Mouse (Mus musculus) spleen, adult 18-20 months (tissue): ENCODE measurements around the gene Cnbd2.

ENCODE experiments used
- DNase-seq, 2 experiments: peaks; one replicate each; pipeline ENCODE4 v3.0.0; 2022; ENCODE audit warnings: mixed read lengths in 2 of 2

The Cnbd2 gene

DNA sequence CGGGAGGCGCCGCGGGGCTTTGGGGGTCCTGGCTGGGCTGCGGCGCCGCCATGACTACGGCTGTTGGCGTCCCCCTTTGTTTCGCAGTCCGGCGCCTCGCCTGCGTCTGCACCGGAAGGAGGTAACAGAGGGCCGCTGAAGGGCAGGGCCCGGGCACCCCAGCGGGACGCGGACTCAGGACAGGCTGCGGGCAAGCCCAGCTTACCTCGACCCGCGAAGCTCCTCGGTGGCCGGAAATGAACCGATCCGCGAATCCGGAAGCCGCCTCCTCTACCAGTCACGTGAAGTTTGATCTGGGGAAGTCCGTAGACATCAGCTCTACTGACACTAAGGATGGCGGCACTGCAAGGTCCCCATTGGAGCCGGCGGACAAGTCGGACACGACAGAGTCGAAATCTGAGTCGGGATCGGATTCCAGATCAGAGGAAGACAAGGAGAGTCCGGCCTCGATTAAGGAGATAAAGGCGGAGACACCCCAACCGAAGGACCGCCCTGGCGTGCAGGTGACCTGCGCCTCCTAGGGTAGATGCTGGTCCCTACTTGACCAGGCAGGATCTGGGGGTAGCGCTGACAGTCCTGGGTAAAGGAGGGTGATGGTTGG, at the start of gene Cnbd2, which contains the start of gene Scand1:
Gene Cnbd2 (plus strand): TSS at position 3 of the 601 bp plus-strand sequence.
Gene Scand1 (minus strand): TSS at position 408 of the 601 bp plus-strand sequence.
- peak; percentile 78 to 79 for DNase-seq

DNA sequence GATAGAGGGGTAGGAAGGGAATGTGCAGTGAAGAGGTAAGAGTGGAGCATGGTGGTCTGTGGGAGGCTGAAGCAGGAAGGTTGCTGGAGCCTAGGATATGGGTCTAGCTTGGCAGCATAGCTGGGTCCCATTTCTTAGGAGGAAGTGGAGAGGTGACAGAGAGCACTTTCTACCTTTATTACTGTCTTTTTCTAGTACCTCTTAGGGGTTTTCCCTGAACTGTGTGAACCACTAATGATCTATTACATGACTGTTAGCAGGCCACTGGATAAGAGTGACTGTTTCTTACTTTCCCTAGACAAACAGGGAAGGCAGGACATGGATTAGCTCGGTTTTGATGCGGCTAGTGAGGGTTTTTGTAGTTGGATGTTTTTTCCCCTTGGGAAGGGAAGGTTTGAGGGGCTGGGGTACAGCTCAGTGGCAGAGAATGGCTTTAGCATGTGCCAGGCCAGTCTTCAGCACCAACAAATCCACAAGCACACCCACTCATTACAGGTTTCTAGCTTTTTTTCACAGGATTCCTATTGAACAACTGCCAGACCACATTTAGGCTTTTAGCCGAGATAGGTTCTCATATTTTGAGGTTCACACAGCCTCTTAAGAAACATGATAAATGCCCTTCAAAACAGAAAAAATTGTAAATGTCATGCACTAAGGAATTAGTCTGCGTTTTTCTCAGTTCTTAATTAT, 48.8 kb upstream of the Cnbd2 start:
- no peak for DNase-seq

DNA sequence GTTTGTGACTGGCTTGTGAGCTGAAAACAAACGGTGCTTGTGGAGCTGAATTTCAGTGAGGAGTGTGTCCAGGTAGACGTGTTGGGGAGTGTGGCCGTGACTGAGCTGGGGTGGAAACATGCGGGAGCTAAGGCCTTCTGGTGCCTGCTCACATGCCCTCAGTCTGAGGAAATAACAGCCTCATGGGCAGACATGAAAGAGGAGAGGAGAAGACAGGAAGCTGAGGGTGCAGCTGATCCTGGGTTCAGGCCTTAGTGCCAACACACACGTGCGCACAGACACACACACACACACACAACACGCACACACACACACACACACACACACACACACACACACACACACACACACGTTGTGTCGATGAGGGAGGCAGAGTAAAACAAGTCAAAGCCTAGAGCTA, 44.5 kb upstream of the Cnbd2 start:
- DNase-seq = no peak

GRCm38 (mm10) chr2:156272553-156272952, 39.5 kb upstream of the Cnbd2 start:
- DNase-seq = no peak

- peak; percentile 64 to 76 for DNase-seq
These were observed 33.7 kb upstream of the Cnbd2 start for GRCm38 (mm10) chr2:156278226-156279017.

DNA sequence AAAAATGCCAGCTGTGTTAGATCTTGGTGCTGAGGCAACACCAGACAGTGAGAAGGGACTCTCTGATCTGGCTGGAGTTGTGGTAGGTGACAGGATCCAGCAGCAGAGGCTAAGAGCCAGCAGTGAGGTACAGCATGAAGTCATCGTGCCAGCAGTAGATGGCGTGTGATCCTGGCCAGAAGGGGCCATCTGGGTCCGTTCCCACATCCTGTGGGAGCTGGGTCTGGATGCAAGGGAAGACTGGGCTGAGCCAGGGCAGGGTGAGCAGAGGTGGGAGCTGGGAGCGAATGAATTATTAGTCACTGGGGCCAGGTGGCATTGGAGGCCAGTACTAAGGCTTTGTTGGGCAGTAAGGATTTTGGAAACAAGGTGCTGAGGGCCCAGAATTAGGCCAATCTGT, 30.9 kb upstream of the Cnbd2 start:
- no peak for DNase-seq

DNA sequence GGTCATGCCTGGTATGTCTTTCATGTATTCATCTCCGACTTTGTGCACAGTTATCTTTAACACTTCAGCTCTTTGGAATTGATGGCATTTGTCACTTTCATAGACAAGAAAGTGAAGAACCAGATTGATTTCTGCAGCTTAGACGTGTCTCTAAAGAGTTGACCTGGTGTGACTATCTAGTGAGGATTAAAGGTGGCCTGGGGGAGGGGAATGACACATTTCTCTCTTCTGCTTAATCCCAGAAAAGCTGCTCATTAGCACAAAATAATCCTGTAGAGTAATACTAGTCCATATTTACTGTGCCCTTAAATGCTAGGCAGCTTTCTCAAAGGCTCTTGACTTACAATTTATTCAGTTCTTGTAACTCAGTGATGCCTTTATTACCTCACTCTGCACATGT, 26.9 kb upstream of the Cnbd2 start:
- DNase-seq = no peak

GRCm38 (mm10) chr2:156286733-156287132, 25.4 kb upstream of the Cnbd2 start:
- no peak for DNase-seq

- DNase-seq = no peak
These were observed 23.9 kb upstream of the Cnbd2 start for GRCm38 (mm10) chr2:156288222-156288621.

- DNase-seq = no peak
These were observed 22.4 kb upstream of the Cnbd2 start for GRCm38 (mm10) chr2:156289552-156290160.

- DNase-seq = no peak
These were observed 20.1 kb upstream of the Cnbd2 start for GRCm38 (mm10) chr2:156291998-156292397.

GRCm38 (mm10) chr2:156295601-156296063, 16.5 kb upstream of the Cnbd2 start:
- peak in 1 of 2 experiments; percentile 33 for DNase-seq

DNA sequence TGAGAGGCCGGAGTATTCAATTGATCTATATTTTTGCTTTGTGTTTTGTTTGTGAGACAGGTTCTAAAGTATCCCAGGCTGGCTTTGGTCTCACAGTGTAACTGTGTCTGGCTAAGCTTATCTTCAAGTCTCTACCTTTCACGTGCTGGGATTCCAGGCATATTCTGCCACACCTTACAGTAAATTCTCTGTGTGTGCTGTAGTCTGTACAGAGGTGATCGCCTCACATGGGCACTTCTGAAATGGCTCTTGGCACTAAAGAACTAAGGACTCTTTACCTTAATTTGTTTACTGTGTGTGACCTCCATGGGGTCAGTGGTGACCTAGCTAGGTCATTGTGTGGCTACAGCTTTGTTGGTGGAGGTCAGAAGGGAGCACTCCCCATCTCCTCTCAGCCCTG, 15.9 kb upstream of the Cnbd2 start:
- no peak for DNase-seq

DNA sequence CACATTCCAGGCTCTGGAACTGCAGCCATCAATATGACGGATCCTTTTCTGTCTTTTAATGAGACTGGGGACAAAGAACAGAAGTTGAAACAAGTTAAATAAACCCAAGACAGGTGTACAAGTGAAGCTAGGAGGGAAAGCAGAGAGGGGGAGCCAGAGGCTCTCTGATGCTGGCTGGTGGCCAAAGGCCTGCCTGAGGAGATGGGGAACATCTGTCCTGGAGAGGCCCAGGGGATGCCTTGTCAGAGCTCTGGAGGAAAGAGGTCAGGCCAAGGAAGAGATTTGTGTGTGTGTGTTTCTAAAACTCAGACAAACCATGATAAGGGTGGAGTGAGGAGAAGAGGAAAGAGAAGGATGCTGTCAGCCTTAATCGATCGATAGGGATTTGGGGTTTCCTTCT, 14.4 kb upstream of the Cnbd2 start:
- no peak for DNase-seq

DNA sequence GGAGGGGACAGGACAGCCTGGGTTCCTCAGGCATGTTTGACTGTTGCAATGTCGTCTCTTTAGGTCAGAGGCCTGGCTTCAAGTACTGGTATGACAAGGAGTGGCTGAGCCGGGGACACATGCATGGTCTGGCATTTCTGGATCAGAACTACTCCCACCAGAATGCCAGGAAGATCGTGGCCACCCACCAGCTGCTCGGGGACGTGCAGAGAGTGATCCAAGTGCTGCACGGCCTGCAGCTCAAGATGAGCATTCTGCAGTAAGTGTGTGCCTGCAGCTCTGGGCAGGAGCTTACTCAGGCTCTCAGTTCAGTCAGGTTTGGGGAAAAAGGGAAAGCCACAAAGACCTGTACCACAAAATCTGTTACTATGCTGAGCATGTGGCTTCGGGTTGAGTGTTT, 13.6 kb upstream of the Cnbd2 start:
- no peak for DNase-seq

- DNase-seq = no peak
These were observed 10.0 kb upstream of the Cnbd2 start for GRCm38 (mm10) chr2:156302063-156302462.

GRCm38 (mm10) chr2:156304351-156304750, 7.7 kb upstream of the Cnbd2 start:
- no peak for DNase-seq

GRCm38 (mm10) chr2:156305818-156306217, 6.3 kb upstream of the Cnbd2 start:
- no peak for DNase-seq

- DNase-seq = peak; percentile 22 to 41
These were observed 4.8 kb upstream of the Cnbd2 start for GRCm38 (mm10) chr2:156307261-156307660.

DNA sequence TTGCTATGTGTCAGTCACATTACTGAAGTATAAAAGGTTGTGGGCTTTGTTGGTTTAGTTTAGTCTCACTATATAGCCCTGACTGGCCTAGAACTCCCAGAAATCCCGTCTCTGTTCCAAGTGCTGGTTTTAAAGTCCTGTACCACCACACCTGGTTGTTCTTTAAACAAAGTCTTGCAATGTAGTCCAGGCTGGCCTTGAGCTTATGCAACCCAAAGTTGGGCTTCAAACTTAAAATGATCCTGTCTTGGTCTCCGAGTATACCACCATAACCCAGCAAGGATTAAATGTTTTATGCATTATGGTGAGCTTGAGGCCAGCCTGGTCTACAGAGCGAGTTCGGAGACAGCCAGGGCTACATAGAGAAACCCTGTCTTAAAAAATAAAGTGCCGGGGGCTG, 2.2 kb upstream of the Cnbd2 start:
- no peak for DNase-seq

DNA sequence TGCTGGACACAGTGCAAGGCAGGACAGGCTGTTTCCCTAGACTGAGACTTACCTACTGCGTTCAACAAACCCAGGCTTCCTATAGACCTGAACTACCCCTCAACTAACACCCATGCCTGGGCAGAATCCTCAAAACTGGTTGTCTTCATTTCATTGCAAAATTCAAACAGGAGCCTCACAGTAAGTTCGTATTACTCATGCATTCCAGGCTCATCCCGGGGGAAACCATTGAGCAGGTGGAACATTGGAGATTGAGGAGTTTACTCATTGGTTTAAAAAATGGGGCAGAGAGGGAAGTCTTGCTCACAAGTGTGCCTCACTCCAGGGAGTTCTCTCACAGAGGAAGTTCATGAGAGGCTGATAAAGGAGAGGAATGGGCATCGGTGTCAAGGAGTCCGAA, 1.6 kb upstream of the Cnbd2 start:
- DNase-seq = no peak

GRCm38 (mm10) chr2:156310945-156311344, 1.2 kb upstream of the Cnbd2 start:
- no peak for DNase-seq

DNA sequence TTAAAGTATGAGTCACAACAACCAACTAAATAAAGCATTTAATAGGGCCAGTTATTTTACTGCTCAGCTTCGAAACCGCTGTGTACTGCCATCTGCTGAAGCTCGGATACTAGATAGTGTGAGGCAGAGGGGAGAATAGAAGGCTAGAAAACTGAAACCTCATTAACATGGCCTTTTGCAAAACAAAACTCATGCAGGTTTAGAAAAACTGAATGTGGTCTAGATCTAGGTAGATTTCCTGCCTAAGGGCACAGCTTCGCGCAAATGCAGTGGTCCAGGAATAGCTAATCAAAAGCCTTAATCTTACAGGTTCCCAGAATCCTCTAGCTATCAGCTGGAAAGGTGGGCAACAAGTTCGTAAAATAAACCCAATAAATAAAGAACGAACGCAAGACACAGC, 658 bp upstream of the Cnbd2 start:
- DNase-seq = no peak
